Mouse (Mus musculus) heart, postnatal 14 days (tissue): ENCODE measurements around the gene Trim8. TPM values are rescaled to one million over a fixed set of nuclear protein-coding genes. Genes with fewer than 3 reads are reported as not detected.

Experiments
- total RNA-seq, 2 experiments: library from RNA; stranded (reverse); gene quantifications; 2 replicates each; pipeline ENCODE4 v1.2.3; 2021

Gene Trim8
- total RNA-seq, 2 experiments from 2014 or later = 47.6 to 50.0 TPM

Other genes starting within 250 kb of the Trim8 start
- 10 to 100 TPM; 15.5 to 16.6 TPM for gene Nfkb2, start 197.4 kb upstream of the Trim8 start, total RNA-seq
- gene Psd, start 174.5 kb upstream of the Trim8 start, total RNA-seq = 1 to 10 TPM; 1.7 to 1.9 TPM
- gene Fbxl15, start 173.5 kb upstream of the Trim8 start, total RNA-seq = 1 to 10 TPM; 5.5 to 6.9 TPM
- gene Cuedc2, start 163.0 kb upstream of the Trim8 start, total RNA-seq = 10 to 100 TPM; 88.0 to 89.6 TPM
- gene Mfsd13a, start 160.6 kb upstream of the Trim8 start, total RNA-seq = 1 to 10 TPM; 2.9 to 3.6 TPM
- under 1 TPM; 0.22 to 0.48 TPM for gene 2310034G01Rik, start 151.4 kb upstream of the Trim8 start, total RNA-seq
- 100 to 1,000 TPM; 104 to 108 TPM for gene Actr1a, start 106.0 kb upstream of the Trim8 start, total RNA-seq
- gene Sufu, start 104.8 kb upstream of the Trim8 start, total RNA-seq = 10 to 100 TPM; 15.1 to 15.3 TPM
- 10 to 100 TPM; 29.7 to 30.0 TPM for gene Arl3, start 71.5 kb downstream of the Trim8 start, total RNA-seq
- gene Sfxn2, start 71.7 kb downstream of the Trim8 start, total RNA-seq = 1 to 10 TPM; 4.1 to 5.3 TPM
- 10 to 100 TPM; 60.3 to 68.7 TPM for gene Wbp1l, start 97.4 kb downstream of the Trim8 start, total RNA-seq
- gene Cyp17a1, start 171.5 kb downstream of the Trim8 start, total RNA-seq = not detected
- gene Borcs7, start 188.2 kb downstream of the Trim8 start, total RNA-seq = 1 to 10 TPM; 8.7 to 9.6 TPM
- 10 to 100 TPM; 73.6 to 79.9 TPM for gene As3mt, start 205.8 kb downstream of the Trim8 start, total RNA-seq